Mouse (Mus musculus): Measurements from ENCODE around the gene Rsph14. TPM values are rescaled to one million over a fixed set of nuclear protein-coding genes. Genes with fewer than 3 reads are reported as not detected.

The Rsph14 gene
- polyA plus RNA-seq, 1 experiment, result not detected

DNA sequence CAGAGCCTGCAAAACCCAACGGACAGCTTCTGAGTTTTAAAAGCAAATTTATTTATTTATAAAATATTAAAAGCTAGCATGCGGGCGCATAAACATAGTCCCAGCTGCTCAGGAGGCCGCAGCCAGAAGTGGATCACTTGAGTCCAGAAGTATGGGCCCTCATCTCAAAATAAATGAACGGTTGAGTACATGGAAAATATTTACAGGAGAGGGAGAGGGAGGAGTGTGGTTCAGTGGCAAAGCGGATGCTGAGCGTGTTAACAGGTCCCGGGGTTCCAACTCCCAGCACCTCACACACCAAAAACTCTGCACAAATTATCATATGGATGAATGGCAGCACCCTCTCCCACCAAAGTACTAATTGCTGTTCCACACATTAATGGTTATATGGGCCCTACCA lies 25.9 kb upstream of the Rsph14 start:
- Histone ChIP-seq H3K4me3 (replicated peaks) (no peak overlapping the region), H3K36me3 (ENCODE audit: control insufficient read depth) (no peaks in the 10 kb centered on the region), H3K9me3 (ENCODE audit: control insufficient read depth, low read length) (peaks cover 5% of the 10 kb centered on the region; the same call in 1 of the 2 replicates), H3K27me3 (ENCODE audit: control insufficient read depth) (peaks cover 43% of the 10 kb centered on the region), H3K4me1 (ENCODE audit: control insufficient read depth) (peaks cover 25% of the 10 kb centered on the region)
- TF ChIP-seq TAL1 (IDR thresholded peaks at IDR 0.05; ENCODE audit: low read length) (no peak), GATA1 (IDR thresholded peaks at IDR 0.05; ENCODE audit: low read length) (no peak)

- Histone ChIP-seq H3K9me3 (ENCODE audit: control insufficient read depth, low read length) (no peaks in the 10 kb centered on the region; the same call in 1 of the 2 replicates), H3K36me3 (ENCODE audit: control insufficient read depth) (no peaks in the 10 kb centered on the region), H3K4me1 (ENCODE audit: control insufficient read depth) (peaks cover 23% of the 10 kb centered on the region), H3K27me3 (ENCODE audit: control insufficient read depth) (peaks cover 22% of the 10 kb centered on the region), H3K4me3 (replicated peaks) (no peak overlapping the region)
- no peak for TF ChIP-seq GATA1 (IDR thresholded peaks at IDR 0.05; ENCODE audit: low read length)
- no peak for TF ChIP-seq TAL1 (IDR thresholded peaks at IDR 0.05; ENCODE audit: low read length)
Observed at GRCm38 (mm10) chr10:75056255-75056654, 23.9 kb upstream of the Rsph14 start.

- H3K4me3 ChIP-seq (replicated peaks), result no peak overlapping the region
- H3K36me3 ChIP-seq (ENCODE audit: control insufficient read depth), result no peaks in the 10 kb centered on the region
- H3K4me1 ChIP-seq (ENCODE audit: control insufficient read depth), result peaks cover 21% of the 10 kb centered on the region
- peaks cover 16% of the 10 kb centered on the region for H3K27me3 ChIP-seq (ENCODE audit: control insufficient read depth)
- TF ChIP-seq TAL1 (IDR thresholded peaks at IDR 0.05; ENCODE audit: low read length) (no peak), GATA1 (IDR thresholded peaks at IDR 0.05; ENCODE audit: low read length) (no peak)
- no peaks in the 10 kb centered on the region for H3K9me3 ChIP-seq (ENCODE audit: control insufficient read depth, low read length)
Observed at GRCm38 (mm10) chr10:75055672-75056071, 23.3 kb upstream of the Rsph14 start.

DNA sequence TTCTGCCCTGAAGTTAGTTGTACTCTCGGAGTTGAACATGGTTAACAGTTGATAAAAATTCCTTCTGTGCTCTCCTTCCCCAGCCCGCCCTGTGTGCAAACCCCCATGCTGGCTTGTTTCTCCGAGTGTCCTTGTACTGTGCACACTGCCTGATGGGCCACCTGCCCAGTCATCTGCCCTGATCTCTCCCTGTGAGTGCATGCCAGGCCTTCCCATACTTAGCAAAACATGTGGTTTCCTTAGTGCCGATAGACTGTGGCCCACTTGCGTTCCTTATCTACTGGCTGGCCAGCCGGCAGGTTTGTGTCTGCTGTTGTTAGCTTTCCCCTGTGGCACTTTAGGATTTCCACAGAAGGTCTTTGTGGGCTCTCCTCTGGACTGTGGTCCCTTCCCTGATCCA lies 21.7 kb upstream of the Rsph14 start:
- H3K4me1 ChIP-seq (ENCODE audit: control insufficient read depth), result peaks cover 11% of the 10 kb centered on the region
- no peak for TF ChIP-seq TAL1 (IDR thresholded peaks at IDR 0.05; ENCODE audit: low read length)
- TF ChIP-seq GATA1 (IDR thresholded peaks at IDR 0.05; ENCODE audit: low read length), result no peak
- H3K36me3 ChIP-seq (ENCODE audit: control insufficient read depth), result no peaks in the 10 kb centered on the region; the same call in 1 of the 2 replicates
- no peaks in the 10 kb centered on the region for H3K9me3 ChIP-seq (ENCODE audit: control insufficient read depth, low read length)
- H3K4me3 ChIP-seq (replicated peaks), result no peak overlapping the region
- peaks cover under 1% of the 10 kb centered on the region; the same call in 1 of the 2 replicates for H3K27me3 ChIP-seq (ENCODE audit: control insufficient read depth)

- Histone ChIP-seq H3K36me3 (ENCODE audit: control insufficient read depth) (no peaks in the 10 kb centered on the region; the same call in 1 of the 2 replicates), H3K27me3 (ENCODE audit: control insufficient read depth) (no peaks in the 10 kb centered on the region), H3K4me1 (ENCODE audit: control insufficient read depth) (peaks cover 11% of the 10 kb centered on the region), H3K9me3 (ENCODE audit: control insufficient read depth, low read length) (no peaks in the 10 kb centered on the region), H3K4me3 (replicated peaks) (no peak overlapping the region)
- TF ChIP-seq GATA1 (IDR thresholded peaks at IDR 0.05; ENCODE audit: low read length) (no peak), TAL1 (IDR thresholded peaks at IDR 0.05; ENCODE audit: low read length) (no peak)
Observed at GRCm38 (mm10) chr10:75053655-75054054, 21.3 kb upstream of the Rsph14 start.

DNA sequence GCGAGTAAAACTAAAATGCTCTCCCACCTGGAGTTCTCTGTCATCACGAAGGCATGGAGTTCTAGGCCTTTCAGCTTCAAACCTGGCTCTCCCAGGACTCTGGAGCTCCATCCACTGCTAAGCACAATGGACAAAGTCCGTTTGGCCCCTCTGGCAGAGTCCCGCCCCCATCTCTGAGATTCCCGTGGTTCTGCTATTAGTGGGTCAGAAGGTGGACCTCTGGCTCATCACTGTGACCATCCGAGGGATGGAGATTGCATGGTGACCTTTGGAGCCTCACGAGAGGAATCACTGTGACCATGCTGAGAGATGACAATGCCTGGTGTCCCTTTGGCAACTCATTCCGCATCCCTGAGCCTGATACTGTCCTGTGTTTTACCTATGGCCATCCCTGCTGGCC lies 20.5 kb upstream of the Rsph14 start:
- H3K27me3 ChIP-seq (ENCODE audit: control insufficient read depth), result no peaks in the 10 kb centered on the region
- no peaks in the 10 kb centered on the region for H3K9me3 ChIP-seq (ENCODE audit: control insufficient read depth, low read length)
- no peak overlapping the region for H3K4me3 ChIP-seq (replicated peaks)
- H3K36me3 ChIP-seq (ENCODE audit: control insufficient read depth), result no peaks in the 10 kb centered on the region; the same call in 1 of the 2 replicates
- no peak for TF ChIP-seq TAL1 (IDR thresholded peaks at IDR 0.05; ENCODE audit: low read length)
- no peak for TF ChIP-seq GATA1 (IDR thresholded peaks at IDR 0.05; ENCODE audit: low read length)
- peaks cover 11% of the 10 kb centered on the region for H3K4me1 ChIP-seq (ENCODE audit: control insufficient read depth)

GRCm38 (mm10) chr10:75051364-75052074 lies 19.1 kb upstream of the Rsph14 start:
- TF ChIP-seq TAL1 (IDR thresholded peaks at IDR 0.05; ENCODE audit: low read length) (no peak), GATA1 (IDR thresholded peaks at IDR 0.05; ENCODE audit: low read length) (no peak)
- Histone ChIP-seq H3K36me3 (ENCODE audit: control insufficient read depth) (no peaks in the 10 kb centered on the region; the same call in 1 of the 2 replicates), H3K9me3 (ENCODE audit: control insufficient read depth, low read length) (no peaks in the 10 kb centered on the region), H3K4me3 (replicated peaks) (no peak overlapping the region), H3K27me3 (ENCODE audit: control insufficient read depth) (no peaks in the 10 kb centered on the region), H3K4me1 (ENCODE audit: control insufficient read depth) (peaks cover 7% of the 10 kb centered on the region)

GRCm38 (mm10) chr10:75048711-75049110 lies 16.3 kb upstream of the Rsph14 start:
- Histone ChIP-seq H3K9me3 (ENCODE audit: control insufficient read depth, low read length) (no peaks in the 10 kb centered on the region), H3K36me3 (ENCODE audit: control insufficient read depth) (no peaks in the 10 kb centered on the region; the same call in 1 of the 2 replicates)
- TF ChIP-seq GATA1 (IDR thresholded peaks at IDR 0.05; ENCODE audit: low read length) (no peak), TAL1 (IDR thresholded peaks at IDR 0.05; ENCODE audit: low read length) (no peak)

GRCm38 (mm10) chr10:75045831-75046230 lies 13.4 kb upstream of the Rsph14 start:
- peaks cover 20% of the 10 kb centered on the region for H3K4me1 ChIP-seq (ENCODE audit: control insufficient read depth)
- TF ChIP-seq TAL1 (IDR thresholded peaks at IDR 0.05; ENCODE audit: low read length) (no peak), GATA1 (IDR thresholded peaks at IDR 0.05; ENCODE audit: low read length) (no peak)
- no peaks in the 10 kb centered on the region; the same call in 1 of the 2 replicates for H3K36me3 ChIP-seq (ENCODE audit: control insufficient read depth)
- no peaks in the 10 kb centered on the region for H3K9me3 ChIP-seq (ENCODE audit: control insufficient read depth, low read length)
- H3K4me3 ChIP-seq (replicated peaks), result no peak overlapping the region
- H3K27me3 ChIP-seq (ENCODE audit: control insufficient read depth), result no peaks in the 10 kb centered on the region

More at GRCm38 (mm10) chr10:75048711-75049110, 16.3 kb upstream of the Rsph14 start:
- Histone ChIP-seq H3K4me3 (replicated peaks) (no peak overlapping the region), H3K27me3 (ENCODE audit: control insufficient read depth) (no peaks in the 10 kb centered on the region), H3K4me1 (ENCODE audit: control insufficient read depth) (peaks cover 13% of the 10 kb centered on the region)

Measured in erythroblast, embryonic 14.5 days (primary cell).